Mouse (Mus musculus) lung, postnatal 0 days (tissue): ENCODE measurements at regions not wholly inside any gene's neighbourhood (a gene's known extent, or its start where the extent isn't known, plus 50 kb on each side); places are given as distances from the start of the nearest gene placed in this dataset.

Experiments
- CTCF ChIP-seq: IDR thresholded peaks from 2 replicates; pipeline ENCODE4 v1.5.1; 2016; ENCODE audit warnings: antibody characterized with exemption, mild to moderate bottlenecking
- EP300 ChIP-seq: IDR thresholded peaks from 2 replicates; pipeline ENCODE4 v1.6.1; 2016; ENCODE audit warnings: antibody characterized with exemption, mild to moderate bottlenecking, control low read depth

DNA sequence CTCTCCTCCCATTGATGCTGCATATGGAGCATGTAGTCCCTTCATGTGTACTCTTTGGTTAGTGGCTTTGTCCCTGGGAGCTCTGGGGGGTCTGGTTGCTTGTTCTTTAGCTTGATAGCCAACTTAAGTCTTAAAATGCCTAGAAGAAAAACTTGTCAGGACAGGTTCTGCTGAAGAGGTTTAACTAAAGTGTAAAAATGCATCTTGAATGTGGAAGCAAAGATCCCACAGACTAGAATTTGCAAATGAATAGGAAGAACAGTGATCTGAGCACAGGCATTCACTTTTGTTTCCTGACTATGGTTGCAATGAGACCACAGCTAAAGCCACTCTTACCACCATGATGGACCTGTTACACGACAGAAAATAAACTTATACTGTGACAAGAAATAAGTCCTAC is 320.1 kb upstream of the Fam174a start:
- TF ChIP-seq EP300 (no peak), CTCF (no peak)
